Mouse (Mus musculus) myocyte (in vitro differentiated cells): ENCODE data around the gene Epb42.

Experiments
- MYOG ChIP-seq, 3 experiments: IDR thresholded peaks; one replicate each; pipeline ENCODE4 v1.6.1; 2011; ENCODE audit warnings: control low read depth in 2 of 3, low read depth in 2 of 3, mild to moderate bottlenecking in 2 of 3; ENCODE audit not compliant: insufficient read length in 2 of 3, control insufficient read depth in 1 of 3, insufficient read depth in 1 of 3
- POLR2A ChIP-seq: IDR thresholded peaks from one replicate; pipeline ENCODE4 v1.6.1; 2011; ENCODE audit warnings: low read depth, mild to moderate bottlenecking, control low read depth, moderate library complexity; ENCODE audit not compliant: insufficient read length
- POLR2AphosphoS2 ChIP-seq: IDR thresholded peaks from one replicate; pipeline ENCODE4 v1.6.1; 2011; ENCODE audit warnings: low read depth, control low read depth; ENCODE audit not compliant: insufficient read length

DNA sequence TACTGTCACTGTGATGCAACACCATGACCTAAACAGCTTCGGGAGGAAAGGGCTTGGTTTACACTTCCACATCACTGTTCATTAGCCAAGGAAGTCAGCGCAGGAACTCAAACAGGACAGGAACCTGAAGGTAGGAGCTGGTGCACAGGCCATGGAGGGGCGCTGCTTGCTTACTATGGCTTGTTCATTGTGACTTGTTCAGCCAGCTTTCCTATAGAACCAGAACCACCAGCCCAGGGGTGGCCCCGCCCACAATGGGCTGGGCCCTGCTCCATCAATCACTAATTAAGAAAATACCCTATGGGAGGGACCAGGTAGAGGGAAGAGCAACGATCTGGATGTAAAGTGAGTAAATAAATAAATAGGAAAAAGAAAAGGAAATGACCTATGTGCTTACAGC lies 63.9 kb downstream of the Epb42 start:
- no peak for TF ChIP-seq POLR2A
- TF ChIP-seq POLR2AphosphoS2 = no peak
- TF ChIP-seq MYOG (IDR thresholded peaks at IDR 0.05; ENCODE audit: control insufficient read depth in 1 of 3, insufficient read depth in 1 of 3, insufficient read length in 2 of 3, low read depth in 2 of 3) = no peak
